Mouse (Mus musculus): ENCODE results near the gene Col4a3bp.

GRCm38 (mm10) chr13:96630396-96630795 is 88.0 kb downstream of the Col4a3bp start:
- no peak for TF ChIP-seq CTCF (conservative IDR thresholded peaks at IDR 0.05; ENCODE audit: insufficient read depth, insufficient read length, low read depth, low read length)
- no peak for TF ChIP-seq POLR2A (IDR thresholded peaks at IDR 0.05; ENCODE audit: low read depth, low read length)
